Mouse (Mus musculus) liver, adult (tissue): Measurements from ENCODE around the gene Fxyd7.

Experiments
- GATA4 ChIP-seq: IDR thresholded peaks from 2 replicates; pipeline ENCODE4 v1.6.1; 2014; ENCODE audit warnings: mild to moderate bottlenecking, low read length; ENCODE audit not compliant: insufficient replicate concordance

Gene Fxyd7

DNA sequence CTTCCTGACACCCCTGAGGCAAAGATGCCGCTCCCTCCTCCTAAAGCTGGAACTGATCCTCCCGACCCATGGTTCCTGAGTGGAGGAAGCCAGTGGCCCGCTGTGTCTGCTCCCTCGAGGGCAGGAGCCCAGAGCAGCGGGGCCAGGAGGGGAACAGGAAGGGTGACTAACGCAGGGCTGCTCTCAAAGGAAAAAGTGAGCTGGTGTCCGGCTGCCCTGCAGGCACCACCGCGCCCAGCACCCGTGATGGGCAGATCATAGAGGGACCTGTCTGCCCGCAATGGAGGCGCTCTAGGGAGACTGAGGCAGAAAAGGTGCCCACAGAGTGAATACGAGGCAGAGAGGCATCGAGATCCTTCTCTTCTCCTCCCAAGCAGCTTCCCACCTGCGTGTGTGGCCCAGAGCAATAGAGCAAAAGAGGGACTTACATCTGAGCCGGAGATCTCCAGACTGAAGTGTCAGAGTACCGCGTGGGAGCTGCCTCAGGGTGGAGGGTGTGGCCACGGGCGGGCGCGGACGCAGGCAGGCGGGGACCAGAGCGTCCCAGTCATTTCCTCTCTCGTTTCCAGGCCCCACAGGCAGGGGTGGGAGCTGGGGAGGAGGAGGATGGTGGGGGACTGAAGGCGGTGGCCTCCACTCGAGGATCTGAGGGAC lies 9.5 kb downstream of the Fxyd7 start:
- no peak for TF ChIP-seq GATA4

DNA sequence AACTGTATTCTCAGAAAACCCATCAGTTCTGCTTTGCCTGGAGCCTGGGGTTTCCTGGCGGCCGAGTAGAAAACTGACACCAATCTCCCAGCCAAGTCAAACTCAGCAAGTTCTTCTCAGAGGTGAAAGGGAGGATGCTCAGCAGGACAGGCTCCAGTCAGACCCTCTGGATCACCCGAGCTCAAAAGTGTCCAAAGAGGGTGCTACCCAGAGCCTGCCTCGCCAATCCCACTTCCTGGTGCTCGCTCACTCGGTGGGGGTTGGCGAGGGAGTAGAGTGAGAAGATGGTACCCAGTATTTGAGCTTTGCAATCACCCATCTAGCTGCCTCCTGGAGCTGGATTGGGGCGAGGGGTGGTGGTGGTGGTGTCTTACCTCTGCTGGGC lies 10.3 kb downstream of the Fxyd7 start:
- TF ChIP-seq GATA4 = no peak

GRCm38 (mm10) chr7:31040281-31041022 lies 10.8 kb downstream of the Fxyd7 start:
- no peak for TF ChIP-seq GATA4

GRCm38 (mm10) chr7:31039011-31039410 lies 12.3 kb downstream of the Fxyd7 start:
- TF ChIP-seq GATA4 = no peak

DNA sequence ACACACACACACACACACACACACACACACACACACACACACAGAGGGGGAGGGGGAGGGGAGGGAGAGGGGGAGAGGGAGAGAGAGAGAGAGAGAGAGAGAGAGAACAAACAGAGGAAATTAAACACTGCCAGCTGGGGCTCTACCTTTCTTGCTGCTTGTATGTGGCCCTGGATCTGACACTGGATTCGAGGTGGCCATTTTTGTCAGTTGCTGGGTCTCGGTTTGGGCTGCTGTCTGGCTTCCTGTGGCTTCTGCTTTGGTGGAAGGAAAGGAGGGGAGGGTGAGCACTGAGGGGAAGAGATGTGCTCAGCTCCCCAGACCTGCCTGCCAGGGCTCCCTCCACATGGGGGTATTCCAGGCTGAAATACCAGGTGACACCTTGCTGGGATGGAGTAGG lies 13.6 kb downstream of the Fxyd7 start:
- no peak for TF ChIP-seq GATA4

DNA sequence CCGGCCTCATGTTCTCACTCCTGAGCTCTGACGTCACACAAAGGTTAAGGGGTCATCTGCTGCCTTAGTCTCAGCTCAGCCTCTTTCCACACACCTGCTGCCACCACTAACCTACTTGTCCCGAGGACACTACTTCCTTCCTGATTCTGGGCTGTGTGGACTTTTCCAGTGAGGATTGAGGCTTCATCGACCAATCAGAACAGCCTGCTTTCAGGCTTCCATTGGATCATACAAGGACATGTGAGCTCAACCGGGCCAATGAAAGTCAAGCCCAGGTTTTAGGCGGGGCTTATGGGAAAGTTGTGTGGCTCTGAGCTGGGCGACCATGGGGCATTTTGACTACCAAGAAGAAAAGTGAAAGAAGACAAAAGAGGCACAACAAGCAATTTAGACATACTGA lies 14.3 kb downstream of the Fxyd7 start:
- TF ChIP-seq GATA4 = no peak

DNA sequence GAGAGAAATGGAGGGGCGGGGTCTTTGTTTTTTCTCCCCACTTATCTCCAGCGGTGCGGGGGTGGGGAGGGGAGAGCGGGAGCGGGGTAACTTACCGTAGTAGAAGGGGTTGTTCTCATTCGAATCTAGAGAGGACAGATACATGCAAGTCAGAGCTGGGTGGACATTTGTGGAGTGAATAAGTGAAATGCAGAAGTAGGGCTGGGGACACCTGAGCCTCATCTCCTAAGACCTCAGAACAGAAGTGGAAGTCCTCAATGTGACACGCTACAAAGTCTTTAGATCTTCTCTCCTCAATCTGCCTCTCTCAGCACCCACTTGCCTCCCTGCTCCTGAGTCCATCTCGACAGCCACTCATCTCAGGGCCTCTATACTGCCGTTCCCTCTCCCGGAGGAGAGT lies 16.0 kb downstream of the Fxyd7 start:
- no peak for TF ChIP-seq GATA4

DNA sequence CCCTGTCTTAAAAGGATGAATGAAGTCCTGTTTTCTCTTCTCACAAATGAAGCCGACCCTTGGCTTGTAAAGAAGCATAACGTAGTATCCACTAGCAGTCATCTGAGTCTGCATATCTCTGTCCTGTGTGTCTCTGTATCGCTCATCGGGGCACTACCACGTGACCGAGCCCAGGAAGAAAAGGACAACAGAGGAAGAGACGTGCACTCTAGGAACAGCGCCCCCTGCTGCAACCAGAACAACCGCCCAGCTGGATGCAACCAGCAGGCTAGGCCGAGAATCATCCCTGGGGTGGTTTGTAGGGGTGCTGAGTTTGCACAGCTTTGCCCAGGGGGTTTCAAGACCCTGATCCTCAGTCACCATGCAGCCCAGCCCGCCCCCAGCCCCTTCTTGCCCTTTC lies 16.5 kb downstream of the Fxyd7 start:
- TF ChIP-seq GATA4 = no peak

DNA sequence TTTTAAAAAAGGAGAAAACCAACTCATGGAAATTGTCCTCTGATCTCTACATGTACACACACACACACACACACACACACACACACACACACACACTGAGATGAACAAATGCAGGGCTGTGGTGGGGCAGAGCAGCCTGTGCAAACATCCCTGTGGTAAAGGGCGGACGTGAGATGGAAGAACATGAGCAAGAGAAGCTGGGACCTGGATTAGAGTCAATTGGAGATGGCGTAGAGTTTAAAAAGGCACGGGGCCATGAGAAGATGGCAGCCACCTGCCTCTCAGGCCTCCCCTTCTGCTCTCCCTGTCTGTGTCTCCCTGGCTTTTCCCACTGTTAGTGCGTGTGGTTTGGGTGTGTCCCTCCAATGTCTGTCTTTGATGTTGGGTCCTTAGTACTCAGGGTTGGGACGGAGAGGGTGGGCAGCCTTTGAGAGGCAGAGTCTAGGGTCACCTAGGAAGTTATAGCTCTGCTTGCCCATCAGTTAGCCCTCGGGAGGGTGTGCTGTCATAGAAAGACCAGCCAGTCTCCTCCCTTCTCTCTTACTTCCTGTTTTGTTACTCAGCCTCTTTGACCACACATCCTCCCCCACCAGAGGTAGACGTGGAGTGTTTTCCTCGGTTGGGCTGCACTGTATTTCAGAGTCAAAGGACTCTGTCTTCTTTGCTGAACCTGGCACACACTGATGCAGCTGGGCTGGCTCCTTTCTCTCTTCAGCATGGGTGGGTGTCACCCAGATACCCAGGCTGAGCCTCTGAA lies 17.7 kb downstream of the Fxyd7 start:
- TF ChIP-seq GATA4 = no peak

DNA sequence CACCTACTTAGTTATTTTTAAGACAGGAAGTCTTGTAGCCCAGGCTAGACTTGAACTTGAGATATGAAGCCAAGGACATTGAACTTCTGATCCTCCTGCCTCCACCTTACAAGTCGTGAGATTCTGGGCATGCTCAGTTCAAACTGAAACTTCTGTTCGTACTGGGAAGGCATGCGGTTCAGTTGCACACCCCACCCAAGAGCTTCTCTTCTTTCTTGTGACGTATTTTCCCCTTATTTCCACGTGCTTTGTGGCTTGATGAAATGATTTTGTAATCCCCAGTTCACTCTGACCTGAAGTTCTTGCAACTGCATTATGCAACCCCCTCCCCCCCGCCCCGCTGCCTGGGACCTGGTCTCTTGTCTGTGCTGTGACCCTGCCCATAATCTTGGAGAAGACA lies 19.5 kb downstream of the Fxyd7 start:
- TF ChIP-seq GATA4 = no peak

DNA sequence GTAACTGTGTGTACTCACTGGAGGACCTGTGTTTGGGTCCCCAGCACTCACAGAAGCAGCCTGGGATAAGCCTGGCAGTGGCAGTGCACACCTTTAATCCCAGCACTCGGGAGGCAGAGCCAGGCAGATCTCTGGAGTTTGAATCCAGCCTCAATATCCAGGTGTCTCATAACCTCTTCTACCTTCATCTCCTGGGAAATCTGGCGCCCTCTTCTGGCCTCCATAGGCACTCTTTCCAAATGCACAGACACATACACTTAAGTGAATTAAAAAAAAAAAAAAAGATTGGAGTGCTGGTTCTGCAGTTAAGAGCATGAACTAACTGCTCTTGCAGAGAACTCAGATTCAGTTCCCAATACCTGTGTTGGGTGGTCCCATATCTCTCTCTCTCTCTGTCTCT lies 20.6 kb downstream of the Fxyd7 start:
- no peak for TF ChIP-seq GATA4

GRCm38 (mm10) chr7:31028609-31029008 lies 22.7 kb downstream of the Fxyd7 start:
- no peak for TF ChIP-seq GATA4

GRCm38 (mm10) chr7:31017104-31017901 lies 34.0 kb downstream of the Fxyd7 start:
- no peak for TF ChIP-seq GATA4

- TF ChIP-seq GATA4 = no peak
Measured at GRCm38 (mm10) chr7:31012971-31013370, 38.3 kb downstream of the Fxyd7 start.

DNA sequence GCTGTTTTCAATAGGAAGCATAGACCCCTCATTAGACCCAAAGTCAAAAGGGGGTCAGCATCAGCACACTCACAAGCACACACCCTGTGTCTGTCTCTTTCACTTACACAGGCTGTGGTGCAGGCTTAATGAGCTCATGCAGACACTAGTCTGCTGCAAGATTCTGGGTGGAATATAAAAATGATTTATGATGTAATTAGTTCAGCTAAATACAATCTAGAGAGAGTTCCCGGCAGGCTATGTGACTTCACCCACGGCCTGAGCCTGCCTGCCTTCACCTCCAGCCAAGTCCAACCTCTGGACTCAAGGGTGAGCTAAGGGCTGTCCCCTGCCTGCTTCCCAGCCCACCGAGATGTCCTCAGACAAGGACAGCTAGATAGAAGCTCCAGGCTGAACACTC lies 42.4 kb downstream of the Fxyd7 start:
- TF ChIP-seq GATA4 = no peak
